Mouse (Mus musculus) MEL (cell line): ENCODE measurements at regions not wholly inside any gene's neighbourhood (a gene's known extent, or its start where the extent isn't known, plus 50 kb on each side); places are given as distances from the start of the nearest gene placed in this dataset.

ENCODE experiments used
- DNase-seq: peaks from one replicate; pipeline ENCODE4 v3.0.0; 2011; ENCODE audit warnings: low read depth, low spot score
- H3K27ac ChIP-seq: 2 replicates; pipeline ENCODE4 v1.5.1; 2012; ENCODE audit warnings: low read depth, mild to moderate bottlenecking, control low read depth, low read length, moderate library complexity; ENCODE audit not compliant: control insufficient read depth
- H3K27me3 ChIP-seq, 2 experiments: fragments of 150-350 bp in 1 of 2; sonication (generic) in 1 of 2; 2 replicates each; pipeline ENCODE4 v1.6.1; 2012; ENCODE audit warnings: low read length in 2 of 2, mild to moderate bottlenecking in 2 of 2, improper control_type of control experiment in 1 of 2, moderate library complexity in 1 of 2; ENCODE audit not compliant: insufficient read depth in 2 of 2, control insufficient read depth in 1 of 2
- H3K36me3 ChIP-seq, 2 experiments: 2 replicates each; pipeline ENCODE4 v1.6.1; 2012 to 2014; ENCODE audit warnings: low read length in 2 of 2, improper control_type of control experiment in 1 of 2, inconsistent platforms in 1 of 2, mild to moderate bottlenecking in 1 of 2; ENCODE audit not compliant: insufficient read depth in 2 of 2, control insufficient read depth in 1 of 2
- H3K4me1 ChIP-seq, 2 experiments: fragments of 150-350 bp in 1 of 2; sonication (generic) in 1 of 2; 2 replicates each; pipeline ENCODE4 v1.6.1; 2012; ENCODE audit warnings: low read length in 2 of 2, improper control_type of control experiment in 1 of 2, mild to moderate bottlenecking in 1 of 2; ENCODE audit not compliant: insufficient read depth in 2 of 2, control insufficient read depth in 1 of 2
- H3K4me3 ChIP-seq, 2 experiments: fragments of 150-350 bp in 1 of 2; sonication (generic) in 1 of 2; 2 replicates each; pipeline ENCODE4 v1.5.1; 2012; ENCODE audit warnings: low read depth in 2 of 2, low read length in 2 of 2, mild to moderate bottlenecking in 2 of 2, moderate library complexity in 2 of 2, control low read depth in 1 of 2, improper control_type of control experiment in 1 of 2; ENCODE audit not compliant: control insufficient read depth in 1 of 2, insufficient read depth in 1 of 2
- H3K79me2 ChIP-seq: 2 replicates; pipeline ENCODE4 v1.6.1; 2012; ENCODE audit warnings: mild to moderate bottlenecking, low read length, moderate library complexity; ENCODE audit not compliant: control insufficient read depth, poor library complexity, insufficient read depth
- H3K9ac ChIP-seq: 2 replicates; pipeline ENCODE4 v1.6.1; 2012; ENCODE audit warnings: low read depth, mild to moderate bottlenecking, control low read depth, low read length, moderate library complexity; ENCODE audit not compliant: control insufficient read depth, poor library complexity, severe bottlenecking
- H3K9me3 ChIP-seq: fragments of 150-350 bp; sonication (generic); replicated peaks from 2 replicates; pipeline ENCODE4 v1.6.1; 2012; ENCODE audit warnings: mild to moderate bottlenecking, low read length, improper control_type of control experiment, moderate library complexity; ENCODE audit not compliant: insufficient read depth
- CHD2 ChIP-seq: IDR thresholded peaks from 2 replicates; pipeline ENCODE4 v1.6.1; 2011; ENCODE audit warnings: low read length, improper control_type of control experiment
- CTCF ChIP-seq, 3 experiments: IDR thresholded peaks in 2 of 3; conservative IDR thresholded peaks in 1 of 3; 2 replicates each; pipeline ENCODE4 v1.5.1; 2011 to 2012; ENCODE audit warnings: low read length in 3 of 3, low read depth in 2 of 3, mild to moderate bottlenecking in 2 of 3, improper control_type of control experiment in 1 of 3, inconsistent platforms in 1 of 3, mixed read lengths in 1 of 3, moderate library complexity in 1 of 3; ENCODE audit not compliant: control insufficient read depth in 1 of 3, insufficient read depth in 1 of 3, poor library complexity in 1 of 3, severe bottlenecking in 1 of 3
- E2F4 ChIP-seq: IDR thresholded peaks from 2 replicates; pipeline ENCODE4 v1.6.1; 2011; ENCODE audit warnings: low read depth, low read length, improper control_type of control experiment, borderline replicate concordance
- EP300 ChIP-seq, 2 experiments: IDR thresholded peaks; 2 replicates each; pipeline ENCODE4 v1.6.1; 2011; ENCODE audit warnings: improper control_type of control experiment in 2 of 2, low read length in 2 of 2, low read depth in 1 of 2, mild to moderate bottlenecking in 1 of 2
- MAFK ChIP-seq: IDR thresholded peaks from 2 replicates; pipeline ENCODE4 v1.6.1; 2011; ENCODE audit warnings: low read depth, mild to moderate bottlenecking, low read length, improper control_type of control experiment, borderline replicate concordance
- POLR2A ChIP-seq, 2 experiments: IDR thresholded peaks; 2 replicates each; pipeline ENCODE4 v1.6.1; 2011 to 2012; ENCODE audit warnings: low read length in 2 of 2, mild to moderate bottlenecking in 2 of 2, control low read depth in 1 of 2, improper control_type of control experiment in 1 of 2, low read depth in 1 of 2, moderate library complexity in 1 of 2; ENCODE audit not compliant: control insufficient read depth in 1 of 2, insufficient read depth in 1 of 2, poor library complexity in 1 of 2
- RCOR1 ChIP-seq: IDR thresholded peaks from 2 replicates; pipeline ENCODE4 v1.6.1; 2012; ENCODE audit warnings: low read depth, mild to moderate bottlenecking, inconsistent platforms, low read length, improper control_type of control experiment
- SIN3A ChIP-seq: IDR thresholded peaks from 2 replicates; pipeline ENCODE4 v1.6.1; 2012; ENCODE audit warnings: low read length, improper control_type of control experiment, inconsistent platforms
- TBP ChIP-seq: IDR thresholded peaks from 2 replicates; pipeline ENCODE4 v1.8.0; 2011; ENCODE audit warnings: low read depth, low read length, improper control_type of control experiment
- ZC3H11A ChIP-seq: IDR thresholded peaks from 2 replicates; pipeline ENCODE4 v1.6.1; 2012; ENCODE audit warnings: low read depth, mild to moderate bottlenecking, inconsistent platforms, low read length, improper control_type of control experiment

DNA sequence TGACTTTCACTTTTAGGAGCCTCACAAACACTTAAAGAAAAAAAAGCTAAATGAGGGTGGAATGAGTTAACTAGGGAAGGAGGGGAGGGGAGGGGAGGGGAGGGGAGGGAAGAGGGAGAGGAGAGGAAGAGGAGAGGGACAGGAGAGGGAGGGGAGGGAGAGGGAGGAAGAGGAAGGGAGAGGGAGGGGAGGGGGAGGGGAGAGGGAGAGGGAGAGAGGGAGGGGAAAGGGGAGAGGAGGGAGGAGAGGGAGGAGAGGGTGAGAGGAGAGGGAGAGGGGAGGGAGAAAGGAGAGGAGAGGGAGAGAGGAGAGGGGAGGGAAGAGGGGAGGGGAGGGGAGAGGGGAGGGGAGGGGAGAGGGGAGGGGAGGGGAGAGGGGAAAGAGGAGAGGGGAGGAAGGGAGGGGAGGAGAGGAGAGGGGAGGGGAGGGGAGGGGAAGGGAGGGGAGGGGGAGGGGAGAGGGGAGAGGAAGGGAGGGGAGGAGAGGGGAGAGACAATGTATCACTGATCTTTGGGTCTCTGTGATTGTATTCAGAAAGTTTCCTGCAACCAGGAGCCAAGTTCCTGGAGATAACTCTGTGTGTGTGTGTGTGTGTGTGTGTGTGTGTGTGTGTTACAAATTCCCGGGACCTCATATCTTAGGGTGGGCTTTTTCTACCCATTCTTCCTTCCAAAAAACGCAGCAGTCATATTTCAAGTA lies 168.3 kb downstream of the Ly86 start:
- no peak for TF ChIP-seq TBP
- Histone ChIP-seq H3K4me1 (peaks cover 0 to 8% of the 10 kb centered on the region in 2 experiments; a peak in 2 of 4 replicates), H3K4me3 (no peak overlapping the region), H3K79me2 (no peaks in the 10 kb centered on the region), H3K27ac (no peak overlapping the region), H3K36me3 (no peaks in the 10 kb centered on the region), H3K9me3 (no peaks in the 10 kb centered on the region), H3K27me3 (0 out of 4 replicates have a peak, but pooled peaks cover 0 to 1% of the 10 kb centered on the region in 2 experiments), H3K9ac (no peak overlapping the region)
- no peak for DNase-seq

GRCm38 (mm10) chr13:37513905-37514607 lies 169.0 kb downstream of the Ly86 start:
- no peak for DNase-seq
- Histone ChIP-seq H3K27ac (no peak overlapping the region), H3K36me3 (no peaks in the 10 kb centered on the region), H3K9ac (no peak overlapping the region), H3K27me3 (0 out of 4 replicates have a peak, but pooled peaks cover 0 to 1% of the 10 kb centered on the region in 2 experiments), H3K79me2 (no peaks in the 10 kb centered on the region), H3K4me3 (no peak overlapping the region), H3K9me3 (no peaks in the 10 kb centered on the region), H3K4me1 (peaks cover 0 to 8% of the 10 kb centered on the region in 2 experiments; a peak in 2 of 4 replicates)
- TF ChIP-seq ZC3H11A (no peak), EP300 (IDR thresholded peaks at IDR 0.05; ENCODE audit: low read depth in 1 of 2, low read length in 2 of 2) (no peak), POLR2A (IDR thresholded peaks at IDR 0.05; ENCODE audit: control insufficient read depth in 1 of 2, insufficient read depth in 1 of 2, low read depth in 1 of 2, low read length in 2 of 2, poor library complexity in 1 of 2) (no peak), RCOR1 (no peak), SIN3A (no peak)

GRCm38 (mm10) chr13:37514641-37515305 lies 169.8 kb downstream of the Ly86 start:
- Histone ChIP-seq H3K36me3 (no peaks in the 10 kb centered on the region), H3K9ac (no peak overlapping the region)
- no peak for TF ChIP-seq MAFK
- no peak for TF ChIP-seq E2F4
- TF ChIP-seq CTCF (IDR thresholded peaks at IDR 0.05 in 2 of 3, conservative IDR thresholded peaks at IDR 0.05 in 1 of 3; ENCODE audit: control insufficient read depth in 1 of 3, insufficient read depth in 1 of 3, low read depth in 2 of 3, low read length in 3 of 3, poor library complexity in 1 of 3, severe bottlenecking in 1 of 3) = no peak
- no peak for TF ChIP-seq CHD2
- TF ChIP-seq EP300 (IDR thresholded peaks at IDR 0.05; ENCODE audit: low read depth in 1 of 2, low read length in 2 of 2) = no peak
- TF ChIP-seq, all 39 proteins: peak for 0
- H3K27me3 ChIP-seq = 0 out of 4 replicates have a peak, but pooled peaks cover 0 to 1% of the 10 kb centered on the region in 2 experiments
- no peak for DNase-seq
- H3K79me2 ChIP-seq = no peaks in the 10 kb centered on the region
- H3K4me3 ChIP-seq = no peak overlapping the region
- no peaks in the 10 kb centered on the region for H3K9me3 ChIP-seq
- H3K27ac ChIP-seq = no peak overlapping the region
- peaks cover 0 to 4% of the 10 kb centered on the region in 2 experiments; a peak in 2 of 4 replicates for H3K4me1 ChIP-seq
